Mouse (Mus musculus) embryonic facial prominence, embryonic 13.5 days (tissue): ENCODE data around the gene Ttbk2. TPM values are rescaled to one million over a fixed set of nuclear protein-coding genes. Genes with fewer than 3 reads are reported as not detected.

ENCODE experiments used
- ATAC-seq: fragments of 200-750 bp; cut with Nextera tagmentation; 2 replicates; pipeline ENCODE4 v1.8.0; 2017; ENCODE audit warnings: low read depth; ENCODE audit not compliant: insufficient number of reproducible peaks, insufficient read depth, low FRiP score, low TSS enrichment
- H3K27ac ChIP-seq: fragments of 300-500 bp; sonication (generic); 2 replicates; pipeline ENCODE4 v1.5.1; 2015; ENCODE audit warnings: moderate library complexity, mild to moderate bottlenecking, inconsistent platforms
- H3K27me3 ChIP-seq: fragments of 300-500 bp; sonication (generic); 2 replicates; pipeline ENCODE4 v1.6.1; 2015; ENCODE audit warnings: mild to moderate bottlenecking, inconsistent platforms
- H3K36me3 ChIP-seq: fragments of 300-500 bp; sonication (generic); 2 replicates; pipeline ENCODE4 v1.6.1; 2015; ENCODE audit warnings: mild to moderate bottlenecking, inconsistent platforms
- H3K4me1 ChIP-seq: fragments of 300-500 bp; sonication (generic); 2 replicates; pipeline ENCODE4 v1.6.1; 2015; ENCODE audit warnings: inconsistent platforms
- H3K4me2 ChIP-seq: fragments of 300-500 bp; sonication (generic); 2 replicates; pipeline ENCODE4 v1.6.1; 2015; ENCODE audit warnings: moderate library complexity, mild to moderate bottlenecking, inconsistent platforms
- H3K4me3 ChIP-seq: fragments of 300-500 bp; sonication (generic); 2 replicates; pipeline ENCODE4 v1.5.1; 2015; ENCODE audit warnings: mild to moderate bottlenecking, inconsistent platforms
- H3K9ac ChIP-seq: fragments of 300-500 bp; sonication (generic); 2 replicates; pipeline ENCODE4 v1.6.1; 2015; ENCODE audit warnings: mild to moderate bottlenecking, inconsistent platforms
- H3K9me3 ChIP-seq: fragments of 300-500 bp; sonication (generic); 2 replicates; pipeline ENCODE4 v1.6.1; 2016; ENCODE audit warnings: inconsistent platforms
- WGBS: fragments of 180-500 bp; shearing (Covaris S2); methylation state at CpG from one replicate; pipeline ENCODE4 v1.1.7; 2015; ENCODE audit warnings: mixed read lengths; 5-methylcytosine and 5-hydroxymethylcytosine counted together
- polyA plus RNA-seq: library from polyadenylated mRNA; unstranded; fragments of >200 nt; fragmentation: Nextera tagmentation; extraction: Ambion mirVana; gene quantifications from 2 replicates; pipeline ENCODE4 v1.2.1, GENCODE M21; 2015

Ttbk2 gene
- polyA plus RNA-seq, 1 experiment from 2014 or later = 5.6 TPM

DNA sequence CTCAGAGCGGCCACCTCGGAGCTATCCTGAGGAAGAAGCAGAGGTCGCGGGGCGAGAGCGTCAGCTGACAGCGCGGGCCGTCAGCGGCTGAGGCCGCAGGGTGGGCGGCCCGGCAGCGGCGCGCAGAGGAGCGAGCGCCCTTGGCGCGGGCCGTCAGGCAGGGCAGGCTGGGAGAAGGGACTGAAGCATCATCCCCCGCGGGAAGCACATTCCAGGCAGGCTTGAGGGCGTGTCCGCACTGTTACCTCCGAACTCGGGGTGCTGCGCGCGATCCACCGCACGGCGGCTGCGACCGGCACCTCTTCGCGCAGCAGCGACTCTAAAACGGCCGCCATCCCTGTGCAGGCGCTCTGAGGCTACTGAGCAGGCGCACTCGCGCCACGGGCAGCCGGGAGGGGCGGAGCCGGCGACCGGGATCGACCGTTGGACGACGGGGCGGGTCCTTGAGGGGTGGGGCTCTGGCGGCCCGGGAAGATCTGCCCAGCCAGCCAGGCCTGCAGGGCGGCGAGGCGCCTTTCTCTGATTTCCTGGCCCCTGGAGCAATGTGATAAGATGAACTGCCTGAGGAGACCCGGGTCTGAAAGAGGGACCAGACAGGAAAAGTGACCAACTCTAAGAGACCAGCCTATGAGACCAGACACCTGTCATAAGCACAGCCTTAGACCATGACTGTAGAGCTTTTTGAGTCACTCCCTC is 119.1 kb downstream of the Ttbk2 start:
- WGBS = 1% methylated on average over 61 of the region's 61 CpGs
- peak overlapping the region; percentile 98 for H3K4me3 ChIP-seq
- no peaks in the 10 kb centered on the region for H3K27me3 ChIP-seq
- peaks cover 23% of the 10 kb centered on the region for H3K36me3 ChIP-seq
- peak; percentile 97 for ATAC-seq
- peak overlapping the region; percentile 95 for H3K9ac ChIP-seq
- peak overlapping the region; percentile 94 for H3K27ac ChIP-seq
- H3K4me2 ChIP-seq = peak overlapping the region; percentile 97
- H3K4me1 ChIP-seq = peaks cover 34% of the 10 kb centered on the region
- no peaks in the 10 kb centered on the region for H3K9me3 ChIP-seq

DNA sequence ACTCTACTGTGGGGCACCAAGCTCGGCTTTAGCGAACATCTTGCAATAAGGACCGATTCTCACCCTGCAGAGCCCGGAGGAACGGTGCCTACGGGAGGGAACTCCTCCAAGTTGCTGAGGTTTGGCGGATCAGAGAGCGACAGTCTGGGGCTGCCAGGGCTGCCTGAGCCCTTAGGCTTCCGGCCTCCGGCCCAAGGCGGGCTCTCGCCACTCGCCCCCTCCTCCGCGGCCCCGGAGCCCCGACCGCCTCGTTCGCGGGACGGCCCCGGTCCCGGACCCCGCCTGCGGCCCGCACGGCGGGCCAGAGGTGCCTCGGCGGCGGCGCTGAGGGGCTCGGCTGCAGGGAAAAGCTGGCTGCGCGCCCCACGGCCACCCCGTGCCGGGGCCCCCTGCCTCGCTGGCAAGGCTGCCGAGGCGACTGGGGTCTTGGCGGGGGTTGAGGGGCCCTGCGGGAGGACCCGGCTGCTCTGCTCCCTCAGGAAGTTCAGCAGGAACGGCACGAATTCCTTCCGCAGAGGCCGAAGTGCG is 119.7 kb downstream of the Ttbk2 start:
- Histone ChIP-seq H3K36me3 (peaks cover 29% of the 10 kb centered on the region), H3K27me3 (no peaks in the 10 kb centered on the region), H3K27ac (peak overlapping the region; percentile 94), H3K4me3 (peak overlapping the region; percentile 98), H3K4me2 (peak overlapping the region; percentile 97), H3K9me3 (no peaks in the 10 kb centered on the region), H3K9ac (peak overlapping the region; percentile 95), H3K4me1 (peaks cover 34% of the 10 kb centered on the region)
- under 1% methylated on average over 50 of the region's 50 CpGs for WGBS
- peak; percentile 66; the same call in 1 of the 2 replicates for ATAC-seq

DNA sequence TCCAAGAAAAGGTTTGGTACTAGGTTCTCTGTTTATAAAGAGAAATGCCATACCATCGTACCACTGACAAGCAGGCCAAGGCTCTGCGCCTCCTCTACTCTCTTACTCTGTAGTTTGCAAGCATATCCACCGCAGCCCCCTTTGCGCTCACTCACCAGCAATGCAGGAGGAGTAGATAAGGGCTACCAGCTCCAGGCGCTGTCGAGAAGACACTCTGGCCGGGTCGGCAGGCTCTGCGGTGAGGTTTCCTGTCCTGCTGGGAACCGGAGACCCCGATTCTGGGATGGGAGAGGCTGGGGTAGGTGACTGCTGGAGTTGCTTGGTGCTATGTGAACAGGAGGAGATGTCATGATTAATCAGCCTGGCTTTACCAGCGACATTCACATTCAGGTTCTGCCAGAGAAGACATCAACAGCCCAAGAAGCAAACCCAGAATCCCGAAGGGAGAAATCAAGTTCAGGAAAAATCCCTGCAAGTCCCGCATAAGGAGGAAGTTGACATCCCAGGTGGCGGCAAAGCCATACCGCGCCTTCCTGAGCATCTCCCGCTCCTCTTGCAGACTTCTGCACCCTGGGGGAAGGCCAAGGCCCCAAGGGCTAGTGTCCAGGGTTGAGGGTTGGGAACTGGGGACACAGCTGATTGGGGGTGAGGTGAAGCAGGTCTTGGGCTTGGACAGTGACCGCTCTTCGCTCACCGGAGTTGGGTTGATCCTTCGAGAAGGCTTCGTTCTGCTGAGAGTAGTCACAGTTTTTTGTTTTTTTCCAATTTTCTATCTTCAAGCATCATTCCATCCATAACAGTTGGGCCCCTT is 120.4 kb downstream of the Ttbk2 start:
- Histone ChIP-seq H3K4me1 (peaks cover 34% of the 10 kb centered on the region), H3K36me3 (peaks cover 36% of the 10 kb centered on the region), H3K9ac (peak overlapping the region; percentile 95), H3K27me3 (no peaks in the 10 kb centered on the region), H3K27ac (peak overlapping the region; percentile 94; the same call in 1 of the 2 replicates), H3K9me3 (no peaks in the 10 kb centered on the region), H3K4me3 (peak overlapping the region; percentile 98), H3K4me2 (peak overlapping the region; percentile 97)
- WGBS = 9% methylated on average over 23 of the region's 23 CpGs
- no peak for ATAC-seq

DNA sequence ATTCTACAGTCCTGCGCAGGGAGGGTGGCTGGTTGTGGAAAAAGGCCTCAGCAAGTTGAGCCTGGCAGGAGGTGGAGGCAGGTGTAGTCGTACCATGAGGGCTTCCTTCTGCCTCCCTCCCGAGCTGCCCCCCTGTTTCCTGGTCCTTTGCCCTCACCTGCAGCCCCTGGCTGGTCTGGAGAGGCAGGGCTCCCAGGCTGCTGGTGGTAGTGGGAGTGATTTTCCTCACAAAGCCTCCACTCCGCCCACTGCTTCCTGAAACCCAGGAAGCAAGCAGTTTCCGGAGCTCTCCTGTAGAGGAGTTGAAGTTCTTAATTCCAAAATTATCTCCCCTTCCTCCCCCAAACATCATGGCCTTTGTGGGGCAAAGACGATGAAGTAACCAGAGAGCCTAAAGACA is 126.2 kb downstream of the Ttbk2 start:
- Histone ChIP-seq H3K27ac (no peak overlapping the region), H3K9ac (no peak overlapping the region), H3K9me3 (no peaks in the 10 kb centered on the region), H3K4me3 (no peak overlapping the region), H3K4me1 (peaks cover 11% of the 10 kb centered on the region), H3K27me3 (no peaks in the 10 kb centered on the region), H3K36me3 (peaks cover 90% of the 10 kb centered on the region), H3K4me2 (no peak overlapping the region)
- ATAC-seq = no peak
- 83% methylated on average over 6 of the region's 6 CpGs for WGBS

DNA sequence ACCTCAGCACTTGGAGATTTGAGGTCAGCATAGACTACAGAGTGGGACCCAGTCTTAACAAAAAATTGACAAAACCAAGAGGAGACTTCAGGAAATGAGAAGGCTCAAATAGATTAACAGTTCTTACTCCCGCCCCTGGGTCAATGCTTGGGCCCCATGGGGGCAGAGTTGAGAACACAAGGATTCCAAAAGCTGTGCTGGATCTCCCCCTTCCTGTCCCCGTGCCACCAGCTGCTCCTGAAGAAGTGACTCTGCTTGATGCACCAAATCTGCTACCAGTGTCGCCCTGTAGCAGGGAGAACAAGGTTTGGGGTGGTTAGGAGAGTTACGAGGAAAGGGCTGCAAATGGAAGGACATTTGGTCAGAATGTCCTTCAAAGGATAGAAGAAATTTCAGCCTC is 126.8 kb downstream of the Ttbk2 start:
- peaks cover 6% of the 10 kb centered on the region; the same call in 1 of the 2 replicates for H3K4me1 ChIP-seq
- no peaks in the 10 kb centered on the region for H3K9me3 ChIP-seq
- no peak overlapping the region for H3K4me3 ChIP-seq
- 78% methylated on average over 4 of the region's 4 CpGs for WGBS
- no peaks in the 10 kb centered on the region for H3K27me3 ChIP-seq
- H3K9ac ChIP-seq = no peak overlapping the region
- ATAC-seq = no peak
- H3K36me3 ChIP-seq = peaks cover 95% of the 10 kb centered on the region
- no peak overlapping the region for H3K4me2 ChIP-seq
- H3K27ac ChIP-seq = no peak overlapping the region

DNA sequence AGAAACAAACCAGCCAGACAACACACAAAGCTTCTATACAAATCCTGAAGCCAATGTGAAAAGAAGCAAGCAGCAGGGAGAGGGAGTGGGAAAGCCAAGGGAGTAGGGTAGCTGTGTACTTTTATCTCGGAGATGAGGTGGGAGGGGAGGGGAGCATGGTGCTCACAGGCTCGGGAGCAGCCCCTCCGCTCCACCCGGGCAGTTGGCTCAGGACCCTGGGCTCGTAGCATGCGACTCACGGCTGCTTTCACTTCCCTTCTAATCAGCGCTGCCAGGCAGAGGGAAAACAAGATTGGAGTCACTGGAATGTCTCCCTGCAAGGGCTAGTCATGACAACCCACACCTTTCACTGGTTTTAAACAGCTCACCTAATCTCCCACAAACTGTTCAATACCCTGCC is 127.9 kb downstream of the Ttbk2 start:
- ATAC-seq = no peak
- H3K9ac ChIP-seq = no peak overlapping the region

DNA sequence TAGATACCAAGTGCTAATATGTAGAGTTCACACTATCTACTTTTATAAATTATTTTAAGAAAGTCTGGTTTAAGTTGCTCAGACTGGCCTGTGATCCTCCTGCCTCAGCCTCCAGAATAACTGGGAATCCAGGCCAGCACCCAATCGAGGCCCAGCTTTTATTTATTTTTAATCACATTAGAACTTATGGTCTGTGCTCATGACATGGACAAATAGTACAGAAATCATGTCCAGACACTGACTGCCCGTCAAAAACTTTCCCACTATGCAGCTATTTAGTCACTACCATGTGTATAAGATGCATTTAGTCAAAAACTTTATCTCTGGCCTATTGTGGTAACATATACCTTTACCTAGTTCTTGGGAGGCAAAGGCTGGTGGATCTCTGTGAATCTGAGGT is 128.5 kb downstream of the Ttbk2 start:
- no peaks in the 10 kb centered on the region for H3K4me1 ChIP-seq
- no peak for ATAC-seq
- WGBS = 91% methylated on average over 2 of the region's 2 CpGs

More for the DNA sequence above, 127.9 kb downstream of the Ttbk2 start:
- Histone ChIP-seq H3K27ac (no peak overlapping the region), H3K4me3 (no peak overlapping the region), H3K36me3 (peaks cover 95% of the 10 kb centered on the region), H3K4me1 (no peaks in the 10 kb centered on the region), H3K4me2 (no peak overlapping the region), H3K9me3 (no peaks in the 10 kb centered on the region), H3K27me3 (no peaks in the 10 kb centered on the region)
- 82% methylated on average over 8 of the region's 8 CpGs for WGBS

DNA sequence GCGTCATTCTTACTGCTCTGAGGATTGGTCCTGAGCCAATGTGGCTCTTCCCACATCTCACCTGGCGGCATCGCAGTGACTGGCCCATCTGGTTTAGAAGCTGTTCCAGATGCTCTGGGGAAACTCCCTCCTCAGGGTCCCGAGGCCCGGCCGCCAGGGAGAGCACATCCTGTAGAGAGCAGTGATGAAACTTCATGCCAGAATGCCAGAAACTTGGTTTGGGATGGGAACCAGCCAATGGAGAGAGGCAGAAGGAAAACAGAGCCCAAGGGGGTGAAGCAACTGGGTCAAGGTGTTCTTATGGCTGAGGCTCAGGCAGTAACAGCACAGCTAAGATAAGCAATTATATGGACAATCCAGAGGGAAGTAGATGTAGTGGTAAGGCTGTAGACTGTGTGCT is 129.6 kb downstream of the Ttbk2 start:
- 84% methylated on average over 6 of the region's 6 CpGs for WGBS
- Histone ChIP-seq H3K9ac (no peak overlapping the region), H3K36me3 (peaks cover 93% of the 10 kb centered on the region), H3K27ac (no peak overlapping the region), H3K4me1 (no peaks in the 10 kb centered on the region), H3K4me3 (no peak overlapping the region), H3K9me3 (no peaks in the 10 kb centered on the region), H3K27me3 (no peaks in the 10 kb centered on the region), H3K4me2 (no peak overlapping the region)
- no peak for ATAC-seq

More for the DNA sequence above, 128.5 kb downstream of the Ttbk2 start:
- H3K4me2 ChIP-seq = no peak overlapping the region
- no peaks in the 10 kb centered on the region for H3K27me3 ChIP-seq
- no peak overlapping the region for H3K4me3 ChIP-seq
- no peaks in the 10 kb centered on the region for H3K9me3 ChIP-seq
- no peak overlapping the region for H3K27ac ChIP-seq
- peaks cover 95% of the 10 kb centered on the region for H3K36me3 ChIP-seq
- no peak overlapping the region for H3K9ac ChIP-seq

DNA sequence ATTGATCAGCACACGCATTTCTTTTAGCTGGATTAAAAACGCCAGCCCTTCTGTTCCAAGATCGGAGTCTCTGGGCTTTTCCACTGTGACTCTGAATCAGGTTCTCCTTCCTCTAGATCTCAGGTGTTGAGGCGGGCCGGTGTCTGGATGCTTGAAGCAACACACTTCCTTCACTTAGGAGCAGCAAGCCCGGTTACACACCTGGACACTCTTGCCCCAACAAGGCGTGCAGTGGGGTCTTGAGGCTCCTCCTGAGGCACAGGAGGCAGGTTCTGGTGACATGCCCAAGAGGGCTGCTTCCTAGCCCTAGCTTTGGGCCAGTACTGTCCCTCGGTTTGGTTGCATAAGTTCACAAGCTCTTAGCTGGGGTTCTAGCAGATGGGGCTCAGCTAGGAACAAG is 131.9 kb downstream of the Ttbk2 start:
- Histone ChIP-seq H3K4me1 (no peaks in the 10 kb centered on the region), H3K36me3 (peaks cover 89% of the 10 kb centered on the region), H3K4me2 (no peak overlapping the region), H3K27ac (no peak overlapping the region), H3K4me3 (no peak overlapping the region), H3K9me3 (no peaks in the 10 kb centered on the region), H3K9ac (no peak overlapping the region), H3K27me3 (no peaks in the 10 kb centered on the region)
- 93% methylated on average over 8 of the region's 8 CpGs for WGBS
- ATAC-seq = no peak

DNA sequence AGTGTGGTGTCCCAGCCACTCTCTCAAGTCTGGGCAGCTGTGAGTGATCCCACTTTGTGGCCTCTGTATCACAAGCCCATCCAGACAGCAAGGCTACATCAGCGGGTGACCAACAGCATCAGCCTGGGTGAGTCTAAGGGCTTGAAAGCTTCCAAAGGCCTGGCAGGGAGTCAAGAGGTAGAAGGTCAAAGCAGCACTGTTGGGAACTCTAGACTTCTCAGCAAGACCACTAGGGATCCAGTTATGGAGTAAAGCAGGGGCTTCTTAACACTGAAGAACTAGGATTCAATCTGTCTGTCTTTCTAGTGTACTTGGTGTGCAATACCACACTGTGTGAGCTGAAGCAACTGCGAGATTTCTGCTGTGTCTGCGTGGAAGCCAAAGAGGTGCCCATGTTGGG is 137.0 kb downstream of the Ttbk2 start:
- ATAC-seq = no peak
- Histone ChIP-seq H3K36me3 (peaks cover 63% of the 10 kb centered on the region), H3K4me1 (no peaks in the 10 kb centered on the region), H3K27me3 (no peaks in the 10 kb centered on the region), H3K9ac (no peak overlapping the region), H3K9me3 (no peaks in the 10 kb centered on the region), H3K4me2 (no peak overlapping the region), H3K4me3 (no peak overlapping the region), H3K27ac (no peak overlapping the region)
- WGBS = 94% methylated on average over 3 of the region's 3 CpGs

DNA sequence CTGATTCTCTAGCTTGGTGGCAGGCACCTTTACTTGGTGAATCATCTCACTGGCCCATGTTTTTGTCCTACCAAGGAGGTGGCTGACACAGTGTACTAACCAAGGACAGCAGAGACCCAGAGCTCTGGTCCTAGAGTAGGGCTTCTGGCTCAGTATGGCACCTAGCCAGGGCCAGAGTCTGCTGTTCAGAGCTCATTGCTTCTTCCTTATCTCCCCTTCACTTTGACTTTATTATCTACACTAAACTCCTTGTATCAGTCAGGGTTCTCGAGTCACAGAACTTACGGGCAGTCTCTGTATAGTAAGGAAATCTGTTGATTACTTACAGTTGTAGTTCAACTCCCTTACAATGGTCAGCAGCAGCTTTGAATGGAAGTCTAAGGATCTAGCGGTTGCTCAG is 139.5 kb downstream of the Ttbk2 start:
- no peak overlapping the region for H3K4me2 ChIP-seq
- H3K9me3 ChIP-seq = no peaks in the 10 kb centered on the region
- H3K27me3 ChIP-seq = no peaks in the 10 kb centered on the region
- no peak overlapping the region for H3K4me3 ChIP-seq
- ATAC-seq = no peak
- 93% methylated on average over 3 of the region's 3 CpGs for WGBS
- H3K4me1 ChIP-seq = no peaks in the 10 kb centered on the region
- H3K27ac ChIP-seq = no peak overlapping the region
- peaks cover 54% of the 10 kb centered on the region for H3K36me3 ChIP-seq
- no peak overlapping the region for H3K9ac ChIP-seq

DNA sequence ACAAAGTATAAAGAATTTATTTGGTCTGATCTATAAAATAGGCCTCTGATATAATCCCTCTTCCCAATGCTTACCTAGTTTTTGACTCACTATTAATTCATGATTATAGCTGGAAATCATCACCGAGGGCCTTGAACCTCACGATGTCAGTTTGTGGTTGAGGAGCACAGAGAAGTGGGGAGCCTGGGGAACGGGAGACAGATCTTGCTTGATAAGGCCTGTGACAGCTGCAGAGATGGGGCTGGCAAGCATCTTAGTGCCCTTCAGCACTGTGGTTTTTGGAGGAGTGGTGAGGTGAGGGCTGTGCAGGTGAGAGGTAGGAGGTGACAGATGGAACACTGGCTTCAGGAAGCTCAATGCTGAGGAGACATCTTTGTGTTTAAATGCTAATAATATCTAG is 140.2 kb downstream of the Ttbk2 start:
- Histone ChIP-seq H3K9me3 (no peaks in the 10 kb centered on the region), H3K27me3 (no peaks in the 10 kb centered on the region), H3K4me3 (no peak overlapping the region), H3K27ac (no peak overlapping the region), H3K36me3 (peaks cover 56% of the 10 kb centered on the region), H3K9ac (no peak overlapping the region), H3K4me1 (no peaks in the 10 kb centered on the region), H3K4me2 (no peak overlapping the region)
- ATAC-seq = no peak
- WGBS = 84% methylated on average over 3 of the region's 3 CpGs
